Mouse (Mus musculus) lung, postnatal 0 days (tissue): Measurements from ENCODE around the gene Fam122a. TPM values are rescaled to one million over a fixed set of nuclear protein-coding genes. Genes with fewer than 3 reads are reported as not detected.
A peak's percentile ranks its signal among the peaks of the same experiment; 100 is the strongest.

Experiments
- ATAC-seq: fragments of 200-750 bp; cut with Nextera tagmentation; 2 replicates; pipeline ENCODE4 v1.8.0; 2017; ENCODE audit warnings: moderate library complexity
- DNase-seq: peaks from one replicate; pipeline ENCODE4 v3.0.0-alpha.2; 2016; ENCODE audit warnings: low spot score
- H3K27ac ChIP-seq: fragments of 300-500 bp; sonication (generic); 2 replicates; pipeline ENCODE4 v1.5.1; 2014; ENCODE audit warnings: antibody characterized with exemption, mild to moderate bottlenecking, low read length, mixed read lengths
- H3K27me3 ChIP-seq: fragments of 300-500 bp; sonication (generic); replicated peaks from 2 replicates; pipeline ENCODE4 v1.6.1; 2014; ENCODE audit warnings: low read length, mixed read lengths; ENCODE audit not compliant: insufficient read depth
- H3K36me3 ChIP-seq: fragments of 300-500 bp; sonication (generic); 2 replicates; pipeline ENCODE4 v1.6.1; 2014; ENCODE audit warnings: low read length, mixed read lengths; ENCODE audit not compliant: insufficient read depth
- H3K4me1 ChIP-seq: fragments of 300-500 bp; sonication (generic); 2 replicates; pipeline ENCODE4 v1.6.1; 2014; ENCODE audit warnings: antibody characterized with exemption, low read depth, low read length, mixed read lengths; ENCODE audit not compliant: insufficient read depth
- H3K4me2 ChIP-seq: fragments of 300-500 bp; sonication (generic); replicated peaks from 2 replicates; pipeline ENCODE4 v1.6.1; 2014; ENCODE audit warnings: low read depth, mild to moderate bottlenecking, low read length, moderate library complexity, mixed read lengths
- H3K4me3 ChIP-seq: fragments of 300-500 bp; sonication (generic); 2 replicates; pipeline ENCODE4 v1.5.1; 2014; ENCODE audit warnings: low read depth, low read length
- H3K9ac ChIP-seq: fragments of 300-500 bp; sonication (generic); replicated peaks from 2 replicates; pipeline ENCODE4 v1.6.1; 2014; ENCODE audit warnings: low read depth, mild to moderate bottlenecking
- H3K9me3 ChIP-seq: fragments of 300-500 bp; sonication (generic); 2 replicates; pipeline ENCODE4 v1.6.1; 2016; ENCODE audit warnings: low read length, mixed read lengths
- CTCF ChIP-seq: IDR thresholded peaks from 2 replicates; pipeline ENCODE4 v1.5.1; 2016; ENCODE audit warnings: antibody characterized with exemption, mild to moderate bottlenecking
- EP300 ChIP-seq: IDR thresholded peaks from 2 replicates; pipeline ENCODE4 v1.6.1; 2016; ENCODE audit warnings: antibody characterized with exemption, mild to moderate bottlenecking, control low read depth
- WGBS: fragments of 180-500 bp; shearing (Covaris S2); extraction: QIAGEN DNeasy Blood & Tissue Kit; methylation state at CpG from one replicate; pipeline ENCODE4 v1.1.7; 2014; 5-methylcytosine and 5-hydroxymethylcytosine counted together
- polyA plus RNA-seq: library from polyadenylated mRNA; unstranded; fragments of >200 nt; fragmentation: Nextera tagmentation; extraction: Ambion mirVana; gene quantifications from 2 replicates; pipeline ENCODE4 v1.2.1, GENCODE M21; 2015

Gene Fam122a
- polyA plus RNA-seq, 1 experiment from 2014 or later: 47.8 TPM

DNA sequence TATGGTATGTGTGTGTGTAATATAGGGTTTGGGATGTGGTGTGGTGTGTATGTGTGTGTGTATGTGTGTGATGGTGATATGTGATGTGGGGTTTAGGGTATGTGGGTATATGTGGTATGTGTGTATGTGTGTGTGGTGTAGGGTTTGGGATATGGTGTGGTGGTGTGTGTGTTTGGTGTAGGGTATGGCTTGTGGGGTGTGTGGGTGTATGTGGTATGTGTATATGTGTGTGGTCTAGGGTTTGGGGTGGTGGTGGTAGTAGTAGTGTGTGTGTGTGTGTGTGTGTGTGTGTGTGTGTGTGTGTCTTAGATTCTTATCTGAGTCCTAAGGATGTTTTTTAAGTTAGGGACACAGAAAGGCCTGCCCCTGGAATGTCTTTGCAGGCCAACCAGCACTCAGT lies 41.2 kb upstream of the Fam122a start:
- TF ChIP-seq CTCF: no peak
- TF ChIP-seq EP300: no peak
- H3K4me1 ChIP-seq: no peaks in the 10 kb centered on the region; the same call in 1 of the 2 replicates
- no peaks in the 10 kb centered on the region for H3K9me3 ChIP-seq
- ATAC-seq: no peak
- H3K4me2 ChIP-seq: no peak overlapping the region
- no peak overlapping the region for H3K9ac ChIP-seq
- no peaks in the 10 kb centered on the region for H3K36me3 ChIP-seq
- H3K4me3 ChIP-seq: no peak overlapping the region
- H3K27me3 ChIP-seq: no peaks in the 10 kb centered on the region
- no peak overlapping the region for H3K27ac ChIP-seq
- DNase-seq: no peak

GRCm38 (mm10) chr19:24517057-24517456 lies 39.9 kb upstream of the Fam122a start:
- no peaks in the 10 kb centered on the region for H3K36me3 ChIP-seq
- no peak for ATAC-seq
- H3K27me3 ChIP-seq: no peaks in the 10 kb centered on the region
- no peak for DNase-seq
- H3K9me3 ChIP-seq: no peaks in the 10 kb centered on the region
- H3K4me3 ChIP-seq: no peak overlapping the region
- H3K4me2 ChIP-seq: no peak overlapping the region
- 50% methylated on average over 7 of the region's 7 CpGs for WGBS
- H3K4me1 ChIP-seq: no peaks in the 10 kb centered on the region; the same call in 1 of the 2 replicates
- no peak for TF ChIP-seq CTCF
- H3K9ac ChIP-seq: no peak overlapping the region
- no peak overlapping the region for H3K27ac ChIP-seq

- ATAC-seq: no peak
- no peak for TF ChIP-seq CTCF
- no peak for TF ChIP-seq EP300
- 80% methylated on average over 3 of the region's 3 CpGs for WGBS
- H3K4me3 ChIP-seq: no peak overlapping the region
- DNase-seq: no peak
- no peaks in the 10 kb centered on the region for H3K36me3 ChIP-seq
- no peaks in the 10 kb centered on the region for H3K27me3 ChIP-seq
- no peak overlapping the region for H3K4me2 ChIP-seq
- no peaks in the 10 kb centered on the region; the same call in 1 of the 2 replicates for H3K4me1 ChIP-seq
- H3K27ac ChIP-seq: no peak overlapping the region
- no peaks in the 10 kb centered on the region for H3K9me3 ChIP-seq
- no peak overlapping the region for H3K9ac ChIP-seq
These were observed 38.8 kb upstream of the Fam122a start for GRCm38 (mm10) chr19:24515941-24516340.

DNA sequence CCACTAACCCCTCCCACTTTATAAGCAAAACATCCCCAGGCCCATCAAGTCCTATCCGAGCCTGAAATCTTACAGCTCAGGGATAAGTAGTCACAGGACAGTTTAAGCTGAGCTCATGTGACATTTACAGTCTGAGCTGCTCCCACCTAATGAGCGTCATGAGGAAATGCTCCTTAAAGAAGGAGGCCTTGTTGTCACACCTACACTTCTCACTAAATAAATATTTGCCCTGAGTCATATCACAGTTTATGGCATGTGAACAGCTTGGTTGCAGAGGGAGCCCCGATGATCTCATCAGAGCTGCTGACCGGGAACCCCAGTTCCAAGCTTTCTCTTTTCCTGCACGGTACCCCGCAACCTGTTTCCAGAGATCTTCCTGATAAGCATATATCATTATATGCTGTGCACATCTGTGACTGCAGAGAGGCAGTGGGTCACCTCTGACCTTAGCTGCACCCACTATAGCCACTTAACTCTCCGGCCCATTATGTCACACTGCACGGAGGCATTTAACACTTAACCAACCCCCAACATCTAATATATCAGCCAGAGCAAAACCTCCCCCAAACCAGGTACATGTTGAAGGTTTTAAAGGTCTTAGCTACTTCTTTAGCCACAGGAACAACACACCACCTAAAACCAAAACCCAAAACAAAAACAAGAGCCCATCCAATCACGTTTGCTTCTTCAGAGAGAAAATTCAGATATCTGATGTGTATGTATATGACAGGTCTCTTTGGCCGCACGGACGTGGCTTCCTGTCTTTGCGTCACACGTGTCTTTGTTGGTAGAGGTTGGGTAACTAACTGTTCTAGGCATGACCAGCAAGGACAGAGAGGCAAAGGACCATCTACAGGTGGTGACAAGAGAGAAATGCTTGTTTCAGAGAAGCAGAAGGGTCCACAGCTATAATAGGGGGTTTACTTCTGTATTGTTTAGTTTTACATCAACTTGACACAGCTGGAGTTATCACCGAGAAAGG lies 37.8 kb upstream of the Fam122a start:
- peak overlapping the region; percentile 27; the same call in 1 of the 2 replicates for H3K27ac ChIP-seq
- H3K36me3 ChIP-seq: no peaks in the 10 kb centered on the region
- H3K4me2 ChIP-seq: 0 out of 2 replicates have a peak overlapping the region, but pooled peaks have one; percentile 22
- no peak overlapping the region for H3K4me3 ChIP-seq
- DNase-seq: peak; percentile 87
- no peaks in the 10 kb centered on the region for H3K9me3 ChIP-seq
- WGBS: 64% methylated on average over 15 of the region's 15 CpGs
- H3K4me1 ChIP-seq: no peaks in the 10 kb centered on the region; the same call in 1 of the 2 replicates
- TF ChIP-seq CTCF (no peak), EP300 (peak; percentile 88)
- peak; percentile 90 for ATAC-seq
- H3K27me3 ChIP-seq: no peaks in the 10 kb centered on the region
- H3K9ac ChIP-seq: no peak overlapping the region

DNA sequence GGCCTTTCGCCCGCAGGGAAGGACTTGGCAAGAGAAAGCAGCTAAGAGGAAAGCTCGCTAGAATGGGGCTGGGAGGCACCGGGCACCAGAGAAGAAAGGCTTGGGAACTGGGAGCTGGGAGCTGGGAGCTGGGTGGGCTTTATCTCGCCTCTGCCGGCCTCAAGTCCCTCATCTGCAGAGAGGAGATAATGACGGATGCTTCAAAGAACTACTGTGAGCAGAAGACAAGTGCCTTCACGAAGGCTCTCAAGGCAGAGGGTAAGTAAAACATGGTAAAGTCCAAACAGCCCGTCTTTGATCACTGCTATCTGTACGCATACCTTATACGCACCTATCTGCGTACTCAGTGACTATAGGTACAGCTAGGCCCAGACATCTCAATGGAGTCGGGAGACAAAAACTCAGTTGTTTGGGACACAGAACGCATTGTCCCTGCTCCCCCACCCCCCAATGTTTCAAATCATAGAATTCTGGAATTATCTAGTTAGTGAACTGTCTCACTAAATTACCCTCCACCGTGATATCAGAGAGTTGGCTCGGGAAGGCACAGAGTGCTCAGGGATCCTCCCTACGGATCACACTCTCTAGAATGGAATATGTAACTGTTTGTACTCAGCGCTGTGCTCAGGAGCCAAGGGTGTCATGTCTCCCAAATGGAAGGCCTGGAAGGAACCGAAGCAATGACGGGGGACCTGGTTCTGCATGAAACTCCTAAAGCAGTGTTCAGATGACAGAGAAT lies 36.1 kb upstream of the Fam122a start:
- Histone ChIP-seq H3K9me3 (no peaks in the 10 kb centered on the region), H3K4me2 (no peak overlapping the region), H3K36me3 (no peaks in the 10 kb centered on the region), H3K4me3 (no peak overlapping the region), H3K9ac (no peak overlapping the region), H3K27me3 (no peaks in the 10 kb centered on the region), H3K4me1 (no peaks in the 10 kb centered on the region; the same call in 1 of the 2 replicates), H3K27ac (no peak overlapping the region)
- TF ChIP-seq CTCF (no peak), EP300 (no peak)
- WGBS: 63% methylated on average over 20 of the region's 20 CpGs
- ATAC-seq: no peak
- no peak for DNase-seq

GRCm38 (mm10) chr19:24511939-24512338 lies 34.8 kb upstream of the Fam122a start:
- Histone ChIP-seq H3K4me2 (no peak overlapping the region), H3K9ac (no peak overlapping the region), H3K4me3 (no peak overlapping the region), H3K27ac (no peak overlapping the region), H3K4me1 (no peaks in the 10 kb centered on the region; the same call in 1 of the 2 replicates), H3K9me3 (no peaks in the 10 kb centered on the region), H3K36me3 (no peaks in the 10 kb centered on the region), H3K27me3 (no peaks in the 10 kb centered on the region)
- TF ChIP-seq EP300 (no peak), CTCF (no peak)
- ATAC-seq (no peak), DNase-seq (no peak)
- WGBS: 91% methylated on average over 7 of the region's 7 CpGs
